Mouse (Mus musculus): ENCODE data around the gene Traf1. TPM values are rescaled to one million over a fixed set of nuclear protein-coding genes. Genes with fewer than 3 reads are reported as not detected.

Gene Traf1
- polyA plus RNA-seq, 2 experiments from 2014 or later = 300 to 441 TPM

DNA sequence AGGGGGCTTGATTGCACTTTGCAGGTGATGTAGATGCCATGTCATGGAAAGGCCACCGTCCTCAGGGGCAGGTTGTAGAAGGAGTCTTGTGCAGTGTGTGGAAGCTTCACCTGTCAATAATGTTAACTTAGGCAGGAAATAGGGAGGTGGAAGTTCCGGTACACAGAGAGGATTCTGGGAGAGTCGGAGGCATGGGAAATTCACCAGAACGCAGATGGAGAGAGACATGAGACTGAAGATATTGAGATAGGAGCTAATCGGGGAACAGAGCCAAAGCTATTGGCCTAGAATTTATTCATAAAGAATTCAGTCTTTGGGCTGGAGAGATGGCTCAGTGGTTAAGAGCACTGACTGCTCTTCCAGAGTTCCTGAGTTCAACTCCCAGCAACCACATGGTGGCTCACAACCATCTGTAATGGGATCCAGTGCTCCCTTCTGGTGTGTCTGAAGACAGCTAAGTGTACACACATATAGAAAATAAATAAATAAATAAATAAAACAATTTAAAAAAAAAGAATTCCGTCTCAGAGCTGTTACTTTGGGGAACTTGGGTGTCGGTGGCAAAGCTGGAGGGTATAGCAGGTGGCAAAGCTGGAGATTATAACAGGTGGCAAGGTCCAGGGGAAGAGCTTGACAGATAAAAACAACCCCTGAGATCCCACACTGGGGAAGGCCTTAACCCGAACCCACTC is 4.8 kb upstream of the Traf1 start:
- ATAC-seq = no peak

DNA sequence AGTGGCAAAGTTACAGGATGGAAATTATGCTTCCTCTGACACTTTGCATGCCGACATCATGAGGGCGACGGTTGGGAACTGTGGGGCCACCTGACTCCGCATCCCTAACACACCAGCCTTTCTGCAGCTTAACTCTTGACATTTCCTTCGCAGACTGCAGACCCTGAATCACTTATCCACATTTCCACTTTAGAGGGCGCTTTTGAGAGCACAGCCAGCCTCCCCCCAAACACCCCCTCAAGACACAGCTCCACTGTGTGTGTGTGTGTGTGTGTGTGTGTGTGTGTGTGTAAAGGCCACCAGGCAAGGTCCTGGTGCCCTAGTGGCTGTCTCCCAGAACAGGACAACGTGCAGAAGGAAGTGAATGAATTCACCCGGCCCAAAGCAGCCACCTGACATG is 4.2 kb upstream of the Traf1 start:
- no peak for ATAC-seq

DNA sequence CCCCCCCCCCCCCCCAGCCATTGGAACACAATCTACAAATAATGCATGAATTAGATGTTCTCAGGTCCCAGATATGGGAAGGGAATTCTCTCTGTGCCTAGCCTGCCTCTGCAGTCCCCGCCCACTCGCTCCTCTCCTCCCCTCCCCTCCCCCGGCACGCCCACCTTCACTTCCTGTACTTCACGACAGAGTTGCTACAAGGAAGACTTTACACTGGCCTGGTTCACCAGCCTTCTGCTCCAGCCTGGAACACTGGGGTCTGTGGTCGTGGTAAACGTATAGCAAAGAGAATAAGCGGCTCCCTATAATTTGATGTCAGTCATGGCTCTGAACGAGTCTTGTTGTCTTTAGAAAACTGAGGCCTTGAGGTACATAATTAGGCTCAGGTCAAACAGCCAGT is 3.7 kb upstream of the Traf1 start:
- no peak for ATAC-seq

DNA sequence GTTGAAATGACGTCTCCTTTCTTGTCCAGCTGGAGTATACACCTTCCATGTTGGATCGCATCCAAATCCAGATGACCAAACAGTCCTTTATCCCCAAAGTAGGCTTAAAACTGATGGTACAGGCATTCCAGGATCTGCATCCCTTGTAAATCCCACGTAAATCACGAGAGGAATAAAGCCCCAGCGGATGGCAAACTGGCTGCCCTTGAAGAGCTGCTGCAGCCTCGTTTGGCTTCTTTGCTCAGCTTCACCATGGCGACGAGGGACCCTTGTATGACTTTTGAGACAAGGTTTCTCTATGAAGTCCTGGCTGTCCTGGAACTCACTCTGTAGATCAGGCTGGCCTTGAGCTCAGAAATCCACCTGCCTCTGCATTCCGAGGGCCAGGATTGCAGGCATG is 3.1 kb upstream of the Traf1 start:
- no peak for ATAC-seq

DNA sequence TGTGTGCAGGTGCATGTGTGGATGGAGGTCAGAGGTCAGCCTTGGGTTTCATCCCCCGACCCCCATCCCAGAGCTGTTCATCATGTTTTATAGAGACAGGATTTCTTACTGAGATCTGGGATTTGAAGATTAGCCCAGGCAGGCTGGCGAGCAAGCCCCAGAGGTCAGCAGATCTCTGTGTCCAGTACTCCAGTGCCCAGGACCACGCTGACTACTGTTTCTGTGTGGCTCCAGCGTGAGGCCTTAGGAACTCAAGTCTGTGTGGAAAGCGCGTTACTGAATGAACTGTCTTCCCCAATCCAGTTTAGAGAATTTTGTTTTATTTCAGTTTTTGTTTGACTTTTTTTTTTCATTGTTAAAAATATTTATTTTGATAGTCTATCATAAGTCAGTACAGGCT is 2.7 kb upstream of the Traf1 start:
- ATAC-seq = no peak

DNA sequence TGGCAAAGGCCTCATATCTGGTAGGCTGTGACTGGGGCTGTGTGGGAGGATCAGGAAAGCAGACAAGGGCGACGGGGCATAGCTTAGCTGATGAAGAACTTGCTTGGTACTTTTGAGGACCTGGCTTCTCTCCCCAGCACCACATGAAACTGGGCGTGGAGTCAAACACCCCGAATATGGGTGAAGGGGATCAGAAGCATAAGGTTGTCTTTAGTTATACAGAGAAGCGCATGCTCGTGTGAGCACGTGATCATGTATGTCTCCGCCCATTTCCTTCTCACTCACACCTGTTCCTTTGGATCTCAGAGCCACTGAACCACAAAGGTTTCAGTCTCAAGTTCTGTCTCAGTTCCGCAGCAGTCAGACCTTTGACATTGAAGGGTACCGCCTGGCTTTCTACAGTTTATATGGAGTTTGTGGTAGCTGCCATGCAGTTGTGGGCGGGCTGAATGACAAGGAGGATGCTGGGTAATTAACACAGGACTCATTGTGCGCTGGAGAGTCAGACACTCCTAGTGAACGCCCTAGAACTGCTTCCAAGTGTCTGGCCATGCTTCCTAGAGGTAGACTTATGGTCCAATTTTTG is 1.9 kb upstream of the Traf1 start:
- ATAC-seq = peak; percentile 64

DNA sequence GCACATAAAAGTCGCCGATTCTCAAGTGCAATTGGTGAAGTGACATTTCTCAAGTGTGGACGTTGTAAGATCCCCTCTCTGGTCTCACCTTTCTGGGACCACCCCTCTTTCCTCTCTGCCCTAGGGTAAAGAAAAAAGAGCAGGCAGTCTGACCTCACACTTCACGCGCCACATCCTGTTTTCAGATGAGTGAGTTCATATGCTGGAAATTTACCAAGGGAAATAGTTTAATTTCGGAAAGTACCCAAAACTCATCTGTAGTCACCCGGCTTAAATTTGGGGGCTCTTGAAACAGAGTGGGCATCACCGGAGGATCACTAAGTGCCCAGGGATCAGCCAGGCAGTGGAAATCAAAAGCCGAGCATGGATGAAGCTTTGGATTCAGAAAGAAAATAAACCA is 1.3 kb upstream of the Traf1 start:
- peak; percentile 59 for ATAC-seq

GRCm38 (mm10) chr2:34962211-34962610 is 639 bp upstream of the Traf1 start:
- ATAC-seq = no peak

GRCm38 (mm10) chr2:34960966-34961365 is 606 bp downstream of the Traf1 start:
- ATAC-seq = no peak

GRCm38 (mm10) chr2:34960466-34960865 is 1.1 kb downstream of the Traf1 start:
- ATAC-seq = no peak

DNA sequence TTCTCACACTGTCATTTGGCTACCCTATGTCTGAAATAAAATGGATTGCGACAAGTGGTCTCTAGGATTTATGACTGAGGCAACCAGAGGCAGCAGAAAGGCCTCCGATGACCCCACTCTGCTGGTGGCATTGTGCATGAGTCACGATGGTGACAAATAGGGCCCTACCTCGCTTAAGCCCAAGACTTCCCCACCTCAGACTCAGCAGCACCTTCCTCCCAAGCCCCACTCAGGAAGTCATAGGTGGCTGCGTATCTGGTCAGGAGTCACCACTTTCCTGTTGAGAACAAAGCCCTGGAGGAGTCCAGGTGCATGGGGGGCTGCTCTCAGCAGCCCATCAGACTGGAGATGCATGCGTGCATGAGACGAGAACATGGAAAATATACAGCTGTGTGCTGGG is 3.0 kb downstream of the Traf1 start:
- ATAC-seq = peak; percentile 2

- peak; percentile 40 for ATAC-seq
Measured at GRCm38 (mm10) chr2:34958036-34958435, 3.5 kb downstream of the Traf1 start.

GRCm38 (mm10) chr2:34957405-34957804 is 4.2 kb downstream of the Traf1 start:
- no peak for ATAC-seq

DNA sequence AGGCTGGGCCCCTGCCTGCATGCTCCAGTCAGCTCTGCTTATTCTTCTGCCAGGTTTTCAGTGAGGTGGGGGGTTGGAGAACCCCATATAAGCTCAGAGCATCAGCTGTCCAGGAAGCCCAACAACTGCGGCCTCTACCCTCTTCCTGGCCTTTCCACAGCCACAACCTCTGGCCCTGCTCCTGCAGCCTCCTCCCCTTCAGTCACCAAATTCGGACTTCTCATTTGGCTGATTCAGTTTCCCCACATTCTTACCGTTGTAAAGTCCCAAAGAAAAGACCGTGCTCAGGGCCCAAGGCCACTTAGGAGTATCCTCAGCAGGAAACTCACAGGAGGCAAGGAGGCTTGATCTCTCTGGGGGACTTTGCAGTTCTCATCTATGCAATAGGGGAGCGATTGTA is 4.6 kb downstream of the Traf1 start:
- ATAC-seq = no peak

- ATAC-seq = peak; percentile 11
Measured at GRCm38 (mm10) chr2:34954344-34954743, 7.2 kb downstream of the Traf1 start.

DNA sequence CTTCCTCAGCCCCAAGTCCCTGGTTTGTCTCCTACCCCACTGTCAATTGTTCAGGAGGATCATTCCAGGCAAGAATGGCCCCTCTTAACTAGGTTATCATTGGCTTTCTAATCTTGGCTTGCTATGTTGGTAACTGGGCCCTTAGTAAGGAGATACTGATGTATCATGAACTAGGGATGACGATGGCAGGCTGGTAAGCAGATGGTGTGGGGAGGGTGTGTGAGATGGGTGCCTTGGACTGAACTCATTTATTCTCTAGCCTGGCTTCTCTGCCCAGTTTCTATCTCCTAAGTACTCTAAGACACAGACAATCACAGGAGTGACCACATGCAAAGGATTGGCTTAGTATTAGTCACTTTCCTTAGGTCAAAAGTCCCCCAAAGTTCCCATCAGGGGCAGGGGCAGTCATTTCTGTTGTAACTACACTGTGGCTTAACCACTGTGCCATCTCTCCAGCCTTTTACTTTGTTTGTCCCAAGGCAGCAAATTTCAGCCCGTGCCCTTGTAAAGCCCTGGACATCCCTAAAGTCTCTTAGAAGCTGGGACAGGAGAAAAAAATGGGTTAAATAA is 7.9 kb downstream of the Traf1 start:
- no peak for ATAC-seq

DNA sequence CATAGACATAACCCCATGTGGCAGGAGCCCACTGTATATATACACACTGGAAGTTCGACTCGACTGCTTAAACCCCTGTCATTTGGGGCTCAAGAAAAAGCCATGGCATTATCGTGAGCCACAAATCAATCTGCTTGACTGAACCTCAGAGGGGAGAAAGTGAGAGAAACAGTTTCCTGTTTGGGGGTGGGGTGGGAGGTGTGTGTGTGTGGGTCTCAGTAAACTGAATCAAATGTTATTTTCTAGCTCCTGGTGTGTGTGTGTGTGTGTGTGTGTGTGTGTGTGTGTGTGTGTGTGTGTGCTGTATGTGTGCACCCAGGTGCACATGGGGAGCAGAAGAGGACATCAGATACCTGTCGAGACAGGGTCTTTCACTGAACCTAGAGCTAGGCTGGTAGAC is 8.6 kb downstream of the Traf1 start:
- ATAC-seq = peak; percentile 38

- ATAC-seq = no peak
Measured at GRCm38 (mm10) chr2:34951469-34951868, 10.1 kb downstream of the Traf1 start.

DNA sequence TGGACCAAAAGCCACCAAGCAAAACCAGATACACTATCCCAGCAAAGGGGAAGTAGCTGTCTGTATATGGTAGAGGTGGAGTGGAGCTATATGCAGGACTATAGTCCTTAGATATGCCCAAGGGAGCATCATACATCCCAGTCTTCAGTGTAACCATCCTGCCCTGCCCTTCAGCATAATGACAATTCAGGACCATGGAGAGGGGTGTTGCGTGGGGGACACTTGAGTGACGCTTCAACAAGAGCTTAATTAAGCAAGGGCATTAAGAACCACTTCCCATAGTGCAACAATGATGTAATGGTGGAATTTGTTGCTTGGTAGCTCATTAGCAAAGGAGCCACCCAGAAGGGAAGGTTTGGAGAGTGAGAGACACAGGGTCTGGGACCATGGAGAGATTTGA is 12.9 kb downstream of the Traf1 start:
- ATAC-seq = no peak

DNA sequence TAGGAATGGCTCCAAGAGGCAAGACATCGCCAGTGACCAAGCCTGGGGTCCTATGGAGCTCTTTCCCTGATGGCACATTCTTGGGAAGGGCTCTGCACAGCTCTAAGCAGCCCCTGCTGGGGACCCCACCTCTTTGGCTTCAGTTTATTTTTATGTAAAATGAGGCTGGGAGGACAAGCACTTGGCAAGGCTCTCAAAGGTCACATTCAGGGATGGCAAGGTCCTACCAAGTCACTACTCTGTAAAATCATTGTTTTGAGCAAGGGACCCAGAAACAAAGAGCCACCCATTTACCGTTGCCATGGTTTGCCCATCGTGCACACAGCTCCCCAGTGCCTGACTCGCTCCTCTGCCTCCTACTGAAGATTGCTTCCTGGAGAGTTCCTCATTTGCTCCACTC is 15.5 kb downstream of the Traf1 start:
- ATAC-seq = no peak

DNA sequence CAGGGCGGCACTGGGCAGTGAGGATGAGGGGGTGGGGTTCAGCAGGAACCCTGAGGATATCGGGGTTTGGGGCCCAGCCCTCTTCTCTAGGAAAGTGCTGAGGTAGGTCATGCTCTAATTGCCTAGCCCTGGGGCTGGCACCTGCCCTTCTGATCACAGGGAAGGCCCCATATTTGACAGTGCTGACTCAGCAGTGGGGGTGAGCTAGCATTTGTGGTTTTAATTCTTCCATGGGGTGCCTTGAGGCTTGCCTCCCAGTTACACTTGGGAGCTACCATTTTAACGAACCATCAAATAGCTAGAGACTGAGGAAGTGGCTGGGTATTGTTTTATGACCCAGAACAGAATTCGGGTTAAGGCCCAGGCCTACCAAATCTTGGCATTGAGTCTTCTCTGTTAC is 16.0 kb downstream of the Traf1 start:
- peak; percentile 31 for ATAC-seq

DNA sequence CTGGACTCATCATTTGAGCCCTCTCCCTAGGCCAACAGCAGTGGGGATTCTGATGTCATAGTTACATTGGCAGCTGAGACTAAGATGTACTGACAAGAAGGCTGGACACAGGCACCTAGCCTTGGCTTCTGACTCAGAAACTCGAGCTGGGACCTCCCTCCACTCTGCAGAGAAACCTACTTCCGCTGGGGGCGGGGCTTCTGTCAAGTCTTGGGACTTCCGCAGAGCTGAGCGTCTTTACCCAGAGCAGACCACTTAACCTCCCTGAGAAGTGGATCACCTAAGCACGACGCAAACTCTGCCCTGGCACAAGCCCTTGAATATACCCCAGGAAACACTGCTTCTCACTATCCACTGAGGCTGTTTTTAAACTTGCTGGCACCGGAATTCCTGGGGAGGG is 16.8 kb downstream of the Traf1 start:
- peak; percentile 92 for ATAC-seq

- no peak for ATAC-seq
Measured at GRCm38 (mm10) chr2:34943556-34944120, 17.9 kb downstream of the Traf1 start.

- ATAC-seq = no peak
Measured at GRCm38 (mm10) chr2:34941061-34941675, 20.4 kb downstream of the Traf1 start.

Data from CD4-positive, CD25-positive, alpha-beta regulatory T cell, adult 4 months (primary cell).